Mouse (Mus musculus): ENCODE results near the gene Brox. TPM values are rescaled to one million over a fixed set of nuclear protein-coding genes. Genes with fewer than 3 reads are reported as not detected.

The Brox gene
- polyA plus RNA-seq, 1 experiment, result 0.35 TPM

- H3K4me3 ChIP-seq (replicated peaks), result no peak overlapping the region
- H3K27me3 ChIP-seq (ENCODE audit: control insufficient read depth), result peaks cover 4% of the 10 kb centered on the region; the same call in 1 of the 2 replicates
- peaks cover 16% of the 10 kb centered on the region for H3K4me1 ChIP-seq (ENCODE audit: control insufficient read depth)
- H3K9me3 ChIP-seq (ENCODE audit: control insufficient read depth, low read length), result no peaks in the 10 kb centered on the region
- H3K36me3 ChIP-seq (ENCODE audit: control insufficient read depth), result no peaks in the 10 kb centered on the region
- TF ChIP-seq TAL1 (IDR thresholded peaks at IDR 0.05; ENCODE audit: low read length), result no peak
- TF ChIP-seq GATA1 (IDR thresholded peaks at IDR 0.05; ENCODE audit: low read length), result no peak
These were observed 45.3 kb downstream of the Brox start for GRCm38 (mm10) chr1:183251818-183252217.

- TF ChIP-seq GATA1 (IDR thresholded peaks at IDR 0.05; ENCODE audit: low read length) (no peak), TAL1 (IDR thresholded peaks at IDR 0.05; ENCODE audit: low read length) (no peak)
- Histone ChIP-seq H3K27me3 (ENCODE audit: control insufficient read depth) (peaks cover 4% of the 10 kb centered on the region; the same call in 1 of the 2 replicates), H3K4me1 (ENCODE audit: control insufficient read depth) (peaks cover 16% of the 10 kb centered on the region), H3K4me3 (replicated peaks) (no peak overlapping the region), H3K9me3 (ENCODE audit: control insufficient read depth, low read length) (no peaks in the 10 kb centered on the region), H3K36me3 (ENCODE audit: control insufficient read depth) (no peaks in the 10 kb centered on the region)
These were observed 46.5 kb downstream of the Brox start for GRCm38 (mm10) chr1:183250612-183251011.

- H3K36me3 ChIP-seq (ENCODE audit: control insufficient read depth), result no peaks in the 10 kb centered on the region
- H3K27me3 ChIP-seq (ENCODE audit: control insufficient read depth), result peaks cover 4% of the 10 kb centered on the region; the same call in 1 of the 2 replicates
- H3K4me3 ChIP-seq (replicated peaks), result no peak overlapping the region
- no peaks in the 10 kb centered on the region for H3K9me3 ChIP-seq (ENCODE audit: control insufficient read depth, low read length)
- TF ChIP-seq TAL1 (IDR thresholded peaks at IDR 0.05; ENCODE audit: low read length) (no peak), GATA1 (IDR thresholded peaks at IDR 0.05; ENCODE audit: low read length) (no peak)
- H3K4me1 ChIP-seq (ENCODE audit: control insufficient read depth), result peaks cover 16% of the 10 kb centered on the region
These were observed 48.9 kb downstream of the Brox start for GRCm38 (mm10) chr1:183248144-183248543.

GRCm38 (mm10) chr1:183243293-183243692 lies 53.8 kb downstream of the Brox start:
- peaks cover 6% of the 10 kb centered on the region for H3K4me1 ChIP-seq (ENCODE audit: control insufficient read depth)
- TF ChIP-seq TAL1 (IDR thresholded peaks at IDR 0.05; ENCODE audit: low read length), result no peak
- TF ChIP-seq GATA1 (IDR thresholded peaks at IDR 0.05; ENCODE audit: low read length), result no peak
- H3K36me3 ChIP-seq (ENCODE audit: control insufficient read depth), result no peaks in the 10 kb centered on the region
- H3K27me3 ChIP-seq (ENCODE audit: control insufficient read depth), result no peaks in the 10 kb centered on the region
- no peak overlapping the region for H3K4me3 ChIP-seq (replicated peaks)
- no peaks in the 10 kb centered on the region for H3K9me3 ChIP-seq (ENCODE audit: control insufficient read depth, low read length)

GRCm38 (mm10) chr1:183237901-183238300 lies 59.2 kb downstream of the Brox start:
- TF ChIP-seq GATA1 (IDR thresholded peaks at IDR 0.05; ENCODE audit: low read length) (no peak), TAL1 (IDR thresholded peaks at IDR 0.05; ENCODE audit: low read length) (no peak)

GRCm38 (mm10) chr1:183236460-183236859 lies 60.6 kb downstream of the Brox start:
- H3K4me1 ChIP-seq (ENCODE audit: control insufficient read depth), result no peaks in the 10 kb centered on the region
- no peak overlapping the region for H3K4me3 ChIP-seq (replicated peaks)
- no peak for TF ChIP-seq GATA1 (IDR thresholded peaks at IDR 0.05; ENCODE audit: low read length)
- TF ChIP-seq TAL1 (IDR thresholded peaks at IDR 0.05; ENCODE audit: low read length), result no peak

More at GRCm38 (mm10) chr1:183237901-183238300, 59.2 kb downstream of the Brox start:
- H3K36me3 ChIP-seq (ENCODE audit: control insufficient read depth), result no peaks in the 10 kb centered on the region
- no peak overlapping the region for H3K4me3 ChIP-seq (replicated peaks)
- H3K9me3 ChIP-seq (ENCODE audit: control insufficient read depth, low read length), result no peaks in the 10 kb centered on the region
- no peaks in the 10 kb centered on the region for H3K27me3 ChIP-seq (ENCODE audit: control insufficient read depth)
- no peaks in the 10 kb centered on the region for H3K4me1 ChIP-seq (ENCODE audit: control insufficient read depth)

GRCm38 (mm10) chr1:183233679-183234174 lies 63.3 kb downstream of the Brox start:
- Histone ChIP-seq H3K4me3 (replicated peaks) (no peak overlapping the region), H3K27me3 (ENCODE audit: control insufficient read depth) (no peaks in the 10 kb centered on the region), H3K36me3 (ENCODE audit: control insufficient read depth) (no peaks in the 10 kb centered on the region), H3K9me3 (ENCODE audit: control insufficient read depth, low read length) (no peaks in the 10 kb centered on the region), H3K4me1 (ENCODE audit: control insufficient read depth) (no peaks in the 10 kb centered on the region)
- TF ChIP-seq TAL1 (IDR thresholded peaks at IDR 0.05; ENCODE audit: low read length) (no peak), GATA1 (IDR thresholded peaks at IDR 0.05; ENCODE audit: low read length) (no peak)

More at GRCm38 (mm10) chr1:183236460-183236859, 60.6 kb downstream of the Brox start:
- Histone ChIP-seq H3K27me3 (ENCODE audit: control insufficient read depth) (no peaks in the 10 kb centered on the region), H3K9me3 (ENCODE audit: control insufficient read depth, low read length) (no peaks in the 10 kb centered on the region), H3K36me3 (ENCODE audit: control insufficient read depth) (no peaks in the 10 kb centered on the region)

- TF ChIP-seq GATA1 (IDR thresholded peaks at IDR 0.05; ENCODE audit: low read length), result no peak
- H3K27me3 ChIP-seq (ENCODE audit: control insufficient read depth), result no peaks in the 10 kb centered on the region
- no peak overlapping the region for H3K4me3 ChIP-seq (replicated peaks)
- no peaks in the 10 kb centered on the region for H3K9me3 ChIP-seq (ENCODE audit: control insufficient read depth, low read length)
- H3K36me3 ChIP-seq (ENCODE audit: control insufficient read depth), result no peaks in the 10 kb centered on the region
- no peaks in the 10 kb centered on the region for H3K4me1 ChIP-seq (ENCODE audit: control insufficient read depth)
These were observed 63.9 kb downstream of the Brox start for GRCm38 (mm10) chr1:183232985-183233678.

GRCm38 (mm10) chr1:183227469-183227868 lies 69.6 kb downstream of the Brox start:
- H3K9me3 ChIP-seq (ENCODE audit: control insufficient read depth, low read length), result no peaks in the 10 kb centered on the region
- H3K4me3 ChIP-seq (replicated peaks), result no peak overlapping the region
- H3K36me3 ChIP-seq (ENCODE audit: control insufficient read depth), result no peaks in the 10 kb centered on the region
- H3K4me1 ChIP-seq (ENCODE audit: control insufficient read depth), result peaks cover 3% of the 10 kb centered on the region
- H3K27me3 ChIP-seq (ENCODE audit: control insufficient read depth), result no peaks in the 10 kb centered on the region
- TF ChIP-seq GATA1 (IDR thresholded peaks at IDR 0.05; ENCODE audit: low read length), result no peak
- no peak for TF ChIP-seq TAL1 (IDR thresholded peaks at IDR 0.05; ENCODE audit: low read length)

Other genes with a start within 250 kb of the Brox start
- 0.44 and 0.60 TPM in 2 replicates for gene Disp1, start 75.7 kb downstream of the Brox start, polyA plus RNA-seq (2012)
- gene Aida, start 679 bp downstream of the Brox start, polyA plus RNA-seq (2012), result 3.1 and 3.7 TPM in 2 replicates
- gene Mia3, start 72.3 kb upstream of the Brox start, polyA plus RNA-seq (2012), result 1.7 and 2.1 TPM in 2 replicates
- gene Taf1a, start 91.7 kb upstream of the Brox start, polyA plus RNA-seq (2012), result 0.09 TPM in 1 of 2 replicates, not detected in the other
- gene Hhipl2, start 120.9 kb upstream of the Brox start, polyA plus RNA-seq (2012), result not detected in 2 replicates